Mouse (Mus musculus) neural tube, embryonic 15.5 days (tissue): ENCODE data around the gene Hs3st2. TPM values are rescaled to one million over a fixed set of nuclear protein-coding genes. Genes with fewer than 3 reads are reported as not detected.

Experiments
- ATAC-seq: fragments of 200-750 bp; cut with Nextera tagmentation; 2 replicates; pipeline ENCODE4 v1.8.0; 2017; ENCODE audit warnings: mild to moderate bottlenecking, moderate TSS enrichment, moderate library complexity; ENCODE audit not compliant: low FRiP score
- H3K27ac ChIP-seq: fragments of 300-500 bp; sonication (generic); replicated peaks from 2 replicates; pipeline ENCODE4 v1.5.1; 2015; ENCODE audit warnings: mild to moderate bottlenecking, inconsistent platforms
- H3K27me3 ChIP-seq: fragments of 300-500 bp; sonication (generic); replicated peaks from 2 replicates; pipeline ENCODE4 v1.6.1; 2015; ENCODE audit warnings: inconsistent platforms
- H3K36me3 ChIP-seq: fragments of 300-500 bp; sonication (generic); 2 replicates; pipeline ENCODE4 v1.6.1; 2015; ENCODE audit warnings: inconsistent platforms
- H3K4me1 ChIP-seq: fragments of 300-500 bp; sonication (generic); 2 replicates; pipeline ENCODE4 v1.6.1; 2015; ENCODE audit warnings: inconsistent platforms
- H3K4me2 ChIP-seq: fragments of 300-500 bp; sonication (generic); 2 replicates; pipeline ENCODE4 v1.6.1; 2015; ENCODE audit warnings: inconsistent platforms, mild to moderate bottlenecking, moderate library complexity
- H3K4me3 ChIP-seq: fragments of 300-500 bp; sonication (generic); replicated peaks from 2 replicates; pipeline ENCODE4 v1.5.1; 2015; ENCODE audit warnings: mild to moderate bottlenecking, inconsistent platforms
- H3K9ac ChIP-seq: fragments of 300-500 bp; sonication (generic); replicated peaks from 2 replicates; pipeline ENCODE4 v1.6.1; 2015; ENCODE audit warnings: mild to moderate bottlenecking, inconsistent platforms
- H3K9me3 ChIP-seq: fragments of 300-500 bp; sonication (generic); replicated peaks from 2 replicates; pipeline ENCODE4 v1.6.1; 2016; ENCODE audit warnings: inconsistent platforms
- WGBS: fragments of 180-500 bp; shearing (Covaris S2); methylation state at CpG from one replicate; pipeline ENCODE4 v1.1.7; 2015; ENCODE audit warnings: mixed read lengths; 5-methylcytosine and 5-hydroxymethylcytosine counted together
- polyA plus RNA-seq: library from polyadenylated mRNA; unstranded; fragments of >200 nt; fragmentation: Nextera tagmentation; extraction: Ambion mirVana; gene quantifications from 2 replicates; pipeline ENCODE4 v1.2.1, GENCODE M21; 2015

Gene Hs3st2
- polyA plus RNA-seq, 1 experiment from 2014 or later, result 25.1 TPM

DNA sequence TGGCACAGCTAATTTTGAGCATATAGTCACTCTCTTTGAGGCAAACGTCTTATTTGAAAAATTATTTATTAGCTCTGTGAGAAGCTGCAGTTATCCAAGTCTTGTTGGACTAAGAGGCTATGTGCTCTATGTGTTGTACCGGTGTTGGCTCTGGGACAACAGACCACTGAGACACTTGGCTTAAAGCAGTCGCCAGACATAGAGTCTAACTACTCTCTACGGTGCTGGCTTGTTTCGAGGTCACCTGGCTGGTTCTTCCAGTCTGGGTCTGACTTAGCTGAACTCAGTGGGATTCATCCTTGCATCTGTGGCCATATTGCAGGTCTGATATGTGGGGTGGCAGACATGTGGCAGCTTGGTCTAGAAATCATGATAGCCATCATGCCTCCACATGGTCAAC lies 72.8 kb downstream of the Hs3st2 start:
- no peak for ATAC-seq
- Histone ChIP-seq H3K36me3 (no peaks in the 10 kb centered on the region), H3K9ac (no peak overlapping the region), H3K9me3 (no peaks in the 10 kb centered on the region), H3K4me2 (no peak overlapping the region), H3K27ac (no peak overlapping the region), H3K27me3 (no peaks in the 10 kb centered on the region), H3K4me3 (no peak overlapping the region), H3K4me1 (no peaks in the 10 kb centered on the region)
- WGBS, result 89% methylated on average over 5 of the region's 5 CpGs

DNA sequence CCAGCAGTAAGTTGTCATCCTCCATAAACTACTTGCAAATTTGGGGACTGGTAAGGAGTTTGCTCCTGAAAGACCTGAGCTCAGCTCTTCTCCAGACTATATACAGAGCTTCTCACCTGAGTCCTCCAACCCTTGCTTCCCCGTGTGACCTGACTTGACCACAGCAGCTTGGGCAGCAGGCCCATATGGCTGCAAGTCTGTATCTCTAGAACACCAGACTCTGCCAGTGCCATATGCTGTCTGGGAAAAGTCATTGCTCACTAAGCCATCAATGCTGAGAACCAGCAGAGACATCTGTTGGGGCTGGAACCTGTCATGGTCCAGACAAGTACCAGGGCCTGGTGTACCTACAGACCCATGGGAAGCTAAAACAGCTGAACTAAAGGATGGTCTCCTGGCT lies 73.5 kb downstream of the Hs3st2 start:
- no peak overlapping the region for H3K4me3 ChIP-seq
- H3K27me3 ChIP-seq, result no peaks in the 10 kb centered on the region
- H3K36me3 ChIP-seq, result no peaks in the 10 kb centered on the region
- no peak overlapping the region for H3K27ac ChIP-seq
- WGBS, result 91% methylated on average over 1 of the region's 1 CpGs
- no peak overlapping the region for H3K4me2 ChIP-seq
- H3K4me1 ChIP-seq, result no peaks in the 10 kb centered on the region
- ATAC-seq, result no peak
- no peak overlapping the region for H3K9ac ChIP-seq
- H3K9me3 ChIP-seq, result no peaks in the 10 kb centered on the region

DNA sequence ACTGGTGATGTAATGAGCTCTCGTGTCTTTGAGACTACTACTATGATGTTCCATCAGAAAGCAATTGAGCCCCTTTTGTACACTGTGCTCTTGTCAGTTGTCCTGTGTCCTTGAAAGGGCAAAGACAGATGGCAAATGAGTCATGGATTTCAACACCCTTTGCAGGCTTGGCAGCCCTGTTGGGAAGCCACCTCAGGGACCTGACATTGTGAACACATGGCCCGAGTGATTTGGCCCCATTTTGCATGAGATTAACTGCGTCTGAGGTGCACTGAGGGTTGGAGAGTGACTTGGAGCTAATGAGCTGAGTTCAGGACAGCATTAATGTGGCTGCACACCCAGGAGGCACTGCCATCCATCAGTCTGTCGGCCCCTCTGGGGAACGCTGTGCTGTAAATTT lies 74.7 kb downstream of the Hs3st2 start:
- Histone ChIP-seq H3K27me3 (no peaks in the 10 kb centered on the region), H3K27ac (no peak overlapping the region), H3K36me3 (no peaks in the 10 kb centered on the region), H3K9me3 (no peaks in the 10 kb centered on the region), H3K9ac (no peak overlapping the region), H3K4me1 (no peaks in the 10 kb centered on the region), H3K4me2 (no peak overlapping the region), H3K4me3 (no peak overlapping the region)
- WGBS, result 64% methylated on average over 5 of the region's 5 CpGs
- no peak for ATAC-seq

DNA sequence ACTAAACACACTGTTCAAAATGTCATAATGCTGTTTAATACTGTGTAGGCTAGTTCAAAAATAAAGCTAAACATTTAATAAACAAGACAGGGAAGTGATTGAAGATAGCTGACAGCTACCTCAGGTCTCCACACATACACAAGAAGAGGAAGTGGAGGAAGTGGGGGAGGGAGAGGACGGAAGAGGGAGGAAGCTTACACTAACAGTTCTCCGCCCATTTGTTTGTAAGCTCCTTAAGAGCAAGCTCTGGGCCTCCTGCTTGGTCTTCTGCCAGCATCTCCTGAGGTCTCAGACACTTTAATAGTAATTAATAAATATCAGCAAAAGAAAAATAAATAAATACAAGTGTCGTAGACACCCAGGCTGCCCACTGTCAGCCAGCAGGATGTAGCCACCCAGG lies 77.8 kb downstream of the Hs3st2 start:
- no peak for ATAC-seq
- WGBS, result 68% methylated on average over 3 of the region's 3 CpGs
- no peak overlapping the region for H3K4me3 ChIP-seq

DNA sequence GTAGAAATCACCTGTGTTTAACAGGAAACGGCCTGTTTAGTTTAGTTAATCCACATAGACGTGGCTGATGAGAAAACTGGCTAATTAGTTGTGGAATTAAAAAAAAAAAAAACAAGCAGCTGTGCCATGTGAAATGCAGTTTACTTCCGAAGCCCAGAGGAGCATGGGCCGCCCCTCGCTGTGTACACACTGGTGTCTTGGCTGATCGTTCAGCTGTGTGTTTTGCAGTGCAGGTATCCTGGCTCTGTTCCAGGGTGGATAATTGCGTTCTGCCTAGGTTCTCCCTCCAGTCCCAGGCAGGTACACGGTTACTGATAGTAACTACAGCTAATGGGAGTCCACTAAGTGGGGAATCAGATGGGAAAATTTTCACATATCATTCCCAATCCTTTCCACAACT lies 86.6 kb downstream of the Hs3st2 start:
- Histone ChIP-seq H3K4me3 (no peak overlapping the region), H3K4me2 (no peak overlapping the region), H3K27me3 (no peaks in the 10 kb centered on the region), H3K9ac (no peak overlapping the region), H3K36me3 (no peaks in the 10 kb centered on the region), H3K4me1 (peaks cover 13% of the 10 kb centered on the region; the same call in 1 of the 2 replicates), H3K9me3 (no peaks in the 10 kb centered on the region), H3K27ac (no peak overlapping the region)
- 41% methylated on average over 8 of the region's 8 CpGs for WGBS
- ATAC-seq, result peak; percentile 70

More for the DNA sequence above, 77.8 kb downstream of the Hs3st2 start:
- Histone ChIP-seq H3K4me1 (peaks cover 5% of the 10 kb centered on the region; the same call in 1 of the 2 replicates), H3K27ac (no peak overlapping the region), H3K9ac (no peak overlapping the region), H3K9me3 (no peaks in the 10 kb centered on the region), H3K36me3 (no peaks in the 10 kb centered on the region), H3K27me3 (no peaks in the 10 kb centered on the region), H3K4me2 (no peak overlapping the region)

DNA sequence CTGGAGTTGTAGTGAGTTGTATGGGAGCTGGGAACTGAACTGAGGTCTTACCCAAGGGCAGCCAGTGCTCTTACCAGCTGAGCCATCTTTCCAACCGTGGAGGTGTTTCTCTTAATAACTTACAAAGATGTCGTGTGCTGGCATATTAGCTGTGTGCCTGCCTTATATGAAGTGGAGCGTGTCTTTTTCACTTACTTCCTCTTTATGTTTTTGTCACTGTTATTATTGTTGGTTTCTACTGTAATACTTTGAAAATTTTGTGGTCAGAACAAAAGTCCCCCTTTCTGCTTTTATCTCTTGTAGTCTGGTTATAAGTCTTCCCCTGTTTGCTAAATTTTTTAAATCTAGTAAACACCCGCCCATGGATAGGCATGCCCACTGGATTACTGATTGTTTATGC lies 88.4 kb downstream of the Hs3st2 start:
- Histone ChIP-seq H3K9ac (no peak overlapping the region), H3K27me3 (no peaks in the 10 kb centered on the region), H3K9me3 (no peaks in the 10 kb centered on the region), H3K27ac (no peak overlapping the region), H3K4me2 (no peak overlapping the region), H3K4me3 (no peak overlapping the region), H3K36me3 (no peaks in the 10 kb centered on the region), H3K4me1 (peaks cover 8% of the 10 kb centered on the region; the same call in 1 of the 2 replicates)
- WGBS, result 92% methylated on average over 4 of the region's 4 CpGs
- ATAC-seq, result no peak

DNA sequence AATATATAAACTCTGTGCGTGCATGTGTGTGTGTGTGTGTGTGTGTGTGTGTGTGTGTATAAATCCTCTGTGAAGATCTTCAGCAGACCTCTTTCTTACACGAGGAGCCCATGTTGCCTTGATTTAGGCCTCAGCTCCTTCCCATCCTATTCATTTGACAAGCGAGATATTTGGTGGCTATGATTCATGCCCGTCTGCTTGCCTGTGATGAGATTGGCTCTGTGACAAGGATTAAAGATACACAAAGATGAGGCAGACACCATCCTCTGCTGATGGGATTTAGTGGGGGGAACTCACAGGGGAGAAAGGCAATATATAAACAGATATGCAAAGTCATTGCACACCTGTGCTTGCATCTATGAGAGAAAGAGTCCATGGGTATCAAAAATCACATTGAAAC lies 92.9 kb downstream of the Hs3st2 start:
- H3K4me2 ChIP-seq, result no peak overlapping the region
- H3K9ac ChIP-seq, result no peak overlapping the region
- no peaks in the 10 kb centered on the region for H3K36me3 ChIP-seq
- H3K27ac ChIP-seq, result no peak overlapping the region
- no peaks in the 10 kb centered on the region for H3K9me3 ChIP-seq
- H3K27me3 ChIP-seq, result no peaks in the 10 kb centered on the region
- no peak overlapping the region for H3K4me3 ChIP-seq
- no peaks in the 10 kb centered on the region for H3K4me1 ChIP-seq
- WGBS, result 76% methylated on average over 4 of the region's 4 CpGs
- no peak for ATAC-seq

DNA sequence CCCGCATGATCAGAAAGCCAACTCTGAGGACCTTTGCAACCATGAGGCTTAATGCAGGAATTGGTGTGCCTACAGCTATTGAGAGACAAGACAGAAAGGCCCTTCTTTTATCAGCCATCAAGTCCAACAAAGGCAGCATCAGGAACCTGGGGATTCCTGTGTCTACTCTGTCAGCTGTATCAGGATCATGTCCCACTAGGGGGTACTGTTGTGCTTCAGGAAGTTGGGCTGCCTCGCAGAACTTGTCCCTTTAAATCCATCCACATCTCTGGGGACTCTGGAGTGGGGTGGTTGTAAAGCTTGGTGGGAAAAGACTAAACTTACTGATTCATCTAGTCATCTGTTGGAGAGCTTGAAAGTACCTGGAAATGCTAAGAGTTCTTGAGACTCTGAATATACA lies 93.6 kb downstream of the Hs3st2 start:
- no peaks in the 10 kb centered on the region for H3K27me3 ChIP-seq
- no peaks in the 10 kb centered on the region for H3K9me3 ChIP-seq
- H3K36me3 ChIP-seq, result no peaks in the 10 kb centered on the region
- no peak overlapping the region for H3K9ac ChIP-seq
- no peaks in the 10 kb centered on the region for H3K4me1 ChIP-seq
- no peak overlapping the region for H3K27ac ChIP-seq
- 71% methylated on average over 2 of the region's 2 CpGs for WGBS
- no peak overlapping the region for H3K4me3 ChIP-seq
- ATAC-seq, result no peak
- no peak overlapping the region for H3K4me2 ChIP-seq

DNA sequence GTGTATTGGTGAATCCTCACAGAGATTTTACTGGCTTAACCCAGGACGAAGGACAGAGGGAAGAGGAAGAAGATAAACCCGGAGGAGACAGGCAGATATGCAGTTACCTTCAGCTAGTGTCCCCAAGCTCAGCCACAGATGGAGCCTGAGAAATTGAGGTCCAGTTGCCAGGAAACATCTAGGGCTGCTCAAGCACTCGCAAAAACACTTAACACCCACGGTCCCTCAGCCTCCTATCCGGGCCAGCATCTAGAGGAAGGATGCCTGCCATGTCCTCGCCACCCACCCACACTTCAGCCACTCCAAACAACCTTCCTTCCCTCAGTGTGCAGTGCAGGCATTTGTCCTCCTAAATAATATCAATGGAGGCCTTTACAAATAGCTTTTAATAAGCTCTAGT lies 95.6 kb downstream of the Hs3st2 start:
- no peaks in the 10 kb centered on the region for H3K27me3 ChIP-seq
- no peaks in the 10 kb centered on the region for H3K36me3 ChIP-seq
- 63% methylated on average over 6 of the region's 6 CpGs for WGBS
- no peak overlapping the region for H3K4me3 ChIP-seq
- peaks cover 6% of the 10 kb centered on the region; the same call in 1 of the 2 replicates for H3K4me1 ChIP-seq
- H3K4me2 ChIP-seq, result no peak overlapping the region
- no peak; the same call in 1 of the 2 replicates for ATAC-seq
- no peak overlapping the region for H3K9ac ChIP-seq
- no peaks in the 10 kb centered on the region for H3K9me3 ChIP-seq
- no peak overlapping the region for H3K27ac ChIP-seq

DNA sequence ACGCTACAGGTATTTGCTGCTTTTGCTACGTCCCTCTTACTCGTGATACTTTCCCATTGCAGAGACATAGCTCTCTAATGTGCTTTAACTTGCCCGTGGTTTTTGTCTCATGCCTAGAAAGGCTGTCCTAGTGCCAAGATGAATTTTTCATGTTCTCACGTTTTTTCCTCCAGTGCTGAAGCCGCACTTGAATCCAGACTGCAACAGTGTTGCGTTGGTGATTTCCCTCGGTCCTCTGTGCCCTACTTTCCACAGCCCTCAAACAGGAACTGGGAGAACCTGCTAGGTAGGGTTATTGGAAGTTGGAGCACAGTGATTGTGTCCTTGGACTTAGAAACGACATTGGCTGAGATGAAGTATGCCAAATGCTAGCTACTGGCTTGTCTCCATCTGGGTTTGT lies 97.7 kb downstream of the Hs3st2 start:
- Histone ChIP-seq H3K9me3 (no peaks in the 10 kb centered on the region), H3K27me3 (no peaks in the 10 kb centered on the region), H3K4me2 (no peak overlapping the region), H3K27ac (no peak overlapping the region), H3K9ac (no peak overlapping the region), H3K36me3 (no peaks in the 10 kb centered on the region), H3K4me3 (no peak overlapping the region), H3K4me1 (peaks cover 6% of the 10 kb centered on the region; the same call in 1 of the 2 replicates)
- ATAC-seq, result no peak
- WGBS, result 84% methylated on average over 9 of the region's 9 CpGs

DNA sequence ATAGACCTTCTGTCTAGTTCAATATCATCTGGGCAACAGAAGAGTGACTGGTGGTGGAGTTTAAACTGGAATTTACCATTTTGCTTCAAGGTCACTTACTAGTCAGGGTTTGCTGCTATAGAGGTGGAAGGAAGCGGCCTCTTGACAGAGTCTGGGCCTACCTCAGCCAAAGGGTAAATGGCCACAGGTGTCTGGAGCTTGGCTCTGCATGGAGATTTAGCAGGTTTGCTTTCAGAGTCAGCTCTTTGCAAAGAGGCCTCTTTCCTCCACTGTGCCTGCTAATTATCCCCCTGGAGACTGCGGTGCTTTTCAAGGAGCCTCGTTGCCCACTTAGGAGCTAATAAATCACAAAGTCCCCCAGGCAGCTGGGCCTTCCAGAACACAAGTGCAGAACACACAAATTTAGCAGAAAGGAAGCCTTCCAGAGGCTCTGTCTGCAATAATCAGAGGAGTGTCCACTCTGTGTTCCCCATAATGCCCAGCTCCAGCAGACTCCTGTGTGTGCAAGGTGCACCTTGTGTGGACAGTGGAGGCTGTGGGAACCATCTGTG lies 99.9 kb downstream of the Hs3st2 start:
- WGBS, result 24% methylated on average over 3 of the region's 3 CpGs
- no peak for ATAC-seq
- H3K27ac ChIP-seq, result no peak overlapping the region

DNA sequence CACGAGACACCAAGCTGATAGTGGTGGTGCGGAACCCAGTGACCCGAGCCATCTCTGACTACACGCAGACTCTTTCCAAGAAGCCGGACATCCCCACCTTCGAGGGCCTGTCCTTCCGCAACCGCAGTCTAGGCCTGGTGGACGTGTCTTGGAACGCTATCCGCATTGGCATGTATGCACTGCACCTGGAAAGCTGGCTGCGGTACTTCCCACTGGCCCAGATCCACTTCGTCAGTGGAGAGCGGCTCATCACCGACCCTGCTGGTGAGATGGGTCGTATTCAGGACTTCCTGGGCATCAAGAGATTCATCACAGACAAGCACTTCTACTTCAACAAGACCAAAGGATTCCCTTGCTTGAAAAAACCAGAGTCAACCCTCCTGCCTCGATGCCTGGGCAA lies 108.9 kb downstream of the Hs3st2 start:
- WGBS, result 92% methylated on average over 17 of the region's 17 CpGs
- no peak for ATAC-seq
- no peak overlapping the region for H3K4me2 ChIP-seq
- H3K4me1 ChIP-seq, result no peaks in the 10 kb centered on the region
- no peaks in the 10 kb centered on the region for H3K27me3 ChIP-seq
- no peak overlapping the region for H3K9ac ChIP-seq
- no peaks in the 10 kb centered on the region for H3K9me3 ChIP-seq
- no peaks in the 10 kb centered on the region for H3K36me3 ChIP-seq
- H3K27ac ChIP-seq, result no peak overlapping the region
- no peak overlapping the region for H3K4me3 ChIP-seq

More for the DNA sequence above, 99.9 kb downstream of the Hs3st2 start:
- H3K9ac ChIP-seq, result no peak overlapping the region
- H3K4me1 ChIP-seq, result peaks cover 6% of the 10 kb centered on the region; the same call in 1 of the 2 replicates
- no peaks in the 10 kb centered on the region for H3K9me3 ChIP-seq
- no peaks in the 10 kb centered on the region for H3K27me3 ChIP-seq
- H3K4me3 ChIP-seq, result no peak overlapping the region
- no peak overlapping the region for H3K4me2 ChIP-seq
- no peaks in the 10 kb centered on the region for H3K36me3 ChIP-seq

DNA sequence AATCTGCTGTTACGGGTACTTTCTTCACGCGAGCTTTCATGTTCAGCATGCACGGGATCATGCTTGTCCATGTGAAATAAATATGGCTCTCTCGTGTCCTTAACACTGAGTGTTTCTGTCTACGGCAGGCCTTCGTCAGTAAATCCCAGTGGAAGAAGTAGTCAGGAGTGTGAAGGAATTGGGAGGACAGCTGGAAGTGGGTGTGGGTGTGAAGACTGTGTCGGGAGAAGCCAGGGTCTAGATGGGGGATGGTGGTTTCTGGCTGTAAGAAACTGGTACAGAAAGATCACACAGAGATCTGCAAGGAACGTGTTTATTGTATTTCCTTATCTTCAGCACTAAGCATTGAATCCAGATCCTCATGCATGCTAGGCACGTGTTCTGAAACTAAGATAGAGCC lies 110.0 kb downstream of the Hs3st2 start:
- no peaks in the 10 kb centered on the region for H3K4me1 ChIP-seq
- no peaks in the 10 kb centered on the region for H3K9me3 ChIP-seq
- no peaks in the 10 kb centered on the region for H3K27me3 ChIP-seq
- no peak overlapping the region for H3K4me3 ChIP-seq
- H3K9ac ChIP-seq, result no peak overlapping the region
- H3K36me3 ChIP-seq, result no peaks in the 10 kb centered on the region
- WGBS, result 80% methylated on average over 10 of the region's 10 CpGs
- H3K4me2 ChIP-seq, result no peak overlapping the region
- no peak for ATAC-seq
- H3K27ac ChIP-seq, result no peak overlapping the region
